Mouse (Mus musculus): ENCODE data around the gene Eln.

Gene Eln

GRCm38 (mm10) chr5:134746890-134747511 lies at the start of gene Eln:
Eln (minus strand) TSS chr5:134747323.
- peak; percentile 62 to 66 for DNase-seq (ENCODE audit: low spot score in 2 of 2)

- DNase-seq (ENCODE audit: low spot score in 2 of 2) = no peak
These were observed 43.2 kb upstream of the Eln start for GRCm38 (mm10) chr5:134790080-134790995.

DNA sequence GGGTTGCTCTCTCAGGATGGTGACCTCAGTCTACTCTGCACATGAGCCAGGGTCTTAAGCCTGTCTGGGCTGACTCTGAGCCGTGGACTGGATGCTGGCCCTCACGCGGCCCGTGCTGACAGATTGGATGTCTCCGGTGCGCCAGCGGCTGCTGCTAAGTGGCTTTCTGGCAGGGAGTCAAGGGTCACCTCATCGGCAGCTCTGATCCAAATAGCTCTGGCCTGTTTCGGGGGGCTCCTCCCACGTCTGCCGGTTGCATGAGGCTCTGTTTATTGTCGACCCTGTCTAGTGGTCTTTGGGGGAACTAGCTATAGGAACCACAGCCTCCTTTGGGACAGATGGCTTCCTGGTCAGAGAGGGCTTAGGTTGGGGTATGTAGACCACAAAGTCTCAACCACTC lies 41.1 kb upstream of the Eln start:
- peak; percentile 29 to 49 for DNase-seq (ENCODE audit: low spot score in 2 of 2)

DNA sequence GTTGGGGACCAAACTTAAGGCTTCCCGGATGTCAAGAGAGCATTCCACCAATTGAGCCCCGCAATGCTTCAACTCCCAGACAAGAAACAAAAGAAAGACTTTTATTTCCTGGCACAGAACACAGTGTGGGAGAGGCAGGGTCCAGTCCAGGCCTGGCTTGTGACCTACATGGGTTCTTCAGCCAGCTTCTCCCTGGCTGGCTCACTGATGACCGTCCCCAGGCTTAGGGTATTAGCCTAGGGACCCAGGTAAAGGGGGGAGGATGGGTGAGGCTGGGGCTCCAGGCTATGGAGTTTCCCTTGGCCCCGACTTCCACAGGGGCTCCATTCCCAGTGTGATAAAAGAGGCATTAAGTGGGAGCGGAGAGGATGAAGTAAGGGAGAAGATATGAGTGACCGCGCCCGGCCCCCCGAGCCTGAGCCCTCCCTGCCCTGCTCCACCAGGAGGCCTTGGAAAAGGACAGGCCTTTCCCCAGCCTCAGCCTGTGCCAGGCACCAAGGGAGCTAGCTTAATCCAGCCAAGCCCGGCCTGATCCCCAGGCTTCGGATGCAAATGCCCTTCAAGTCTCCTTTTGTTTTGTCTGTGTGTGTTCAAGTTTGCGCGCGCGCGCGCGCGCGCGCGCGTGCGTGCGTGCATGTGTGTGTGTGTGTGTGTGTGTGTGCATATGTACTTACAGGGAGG lies 38.7 kb upstream of the Eln start:
- DNase-seq (ENCODE audit: low spot score in 2 of 2) = no peak

- DNase-seq (ENCODE audit: low spot score in 2 of 2) = no peak
These were observed 36.7 kb upstream of the Eln start for GRCm38 (mm10) chr5:134783794-134784193.

- no peak for DNase-seq (ENCODE audit: low spot score in 2 of 2)
These were observed 33.8 kb upstream of the Eln start for GRCm38 (mm10) chr5:134780963-134781362.

- DNase-seq (ENCODE audit: low spot score in 2 of 2) = no peak
These were observed 33.0 kb upstream of the Eln start for GRCm38 (mm10) chr5:134780146-134780545.

GRCm38 (mm10) chr5:134776551-134776950 lies 29.4 kb upstream of the Eln start:
- no peak for DNase-seq (ENCODE audit: low spot score in 2 of 2)

- peak; percentile 53 to 57 for DNase-seq (ENCODE audit: low spot score in 2 of 2)
These were observed 25.4 kb upstream of the Eln start for GRCm38 (mm10) chr5:134772522-134772921.

DNA sequence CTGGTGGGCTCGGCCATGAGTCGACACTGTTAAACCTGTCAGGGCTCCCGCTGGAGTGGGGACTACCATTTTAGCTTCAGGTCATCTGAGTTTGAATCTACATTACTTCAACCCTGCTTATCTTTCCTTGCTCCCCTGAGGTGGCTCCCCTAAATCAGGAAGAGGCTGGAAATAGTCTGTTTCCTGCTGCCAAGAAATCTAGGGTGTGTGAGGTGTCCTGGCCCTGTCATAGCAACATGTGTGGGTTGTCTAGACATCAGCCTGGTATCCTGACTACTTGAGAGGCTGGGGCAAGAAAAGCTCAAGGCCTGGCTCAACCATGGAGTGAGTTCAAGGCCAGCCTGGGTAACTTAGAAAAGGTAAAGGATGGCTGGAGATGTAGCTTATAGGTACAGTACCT lies 24.6 kb upstream of the Eln start:
- peak in 1 of 2 experiments; percentile 12 for DNase-seq (ENCODE audit: low spot score in 2 of 2)

GRCm38 (mm10) chr5:134769181-134769580 lies 22.1 kb upstream of the Eln start:
- peak; percentile 21 to 43 for DNase-seq (ENCODE audit: low spot score in 2 of 2)

- peak in 1 of 2 experiments; percentile 23 for DNase-seq (ENCODE audit: low spot score in 2 of 2)
These were observed 18.3 kb upstream of the Eln start for GRCm38 (mm10) chr5:134765441-134765840.

DNA sequence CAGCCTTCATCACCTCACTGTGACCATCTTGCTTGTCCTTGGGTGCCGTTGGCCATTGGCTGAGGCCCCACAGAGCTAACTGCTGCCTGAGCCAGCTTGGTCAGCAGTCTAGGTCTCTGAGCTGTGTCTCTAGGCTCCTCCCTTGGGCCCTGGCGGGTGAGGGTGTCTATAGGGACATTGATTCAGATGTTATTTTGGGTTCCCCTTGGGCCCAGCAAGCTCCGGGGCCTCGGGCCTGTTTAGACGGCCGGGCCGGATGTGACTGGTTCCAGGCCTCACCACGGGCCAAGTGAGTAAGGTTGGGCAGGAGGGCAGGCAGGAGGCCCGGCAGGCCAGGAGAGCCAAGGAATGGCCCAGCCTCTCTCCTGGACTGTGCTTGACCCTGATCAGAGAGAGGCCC lies 16.2 kb upstream of the Eln start:
- peak; percentile 68 to 74 for DNase-seq (ENCODE audit: low spot score in 2 of 2)

- peak; percentile 38 to 68 for DNase-seq (ENCODE audit: low spot score in 2 of 2)
These were observed 14.4 kb upstream of the Eln start for GRCm38 (mm10) chr5:134761409-134762124.

GRCm38 (mm10) chr5:134756031-134756430 lies 8.9 kb upstream of the Eln start:
- no peak for DNase-seq (ENCODE audit: low spot score in 2 of 2)

GRCm38 (mm10) chr5:134754096-134754495 lies 7.0 kb upstream of the Eln start:
- DNase-seq (ENCODE audit: low spot score in 2 of 2) = no peak

- DNase-seq (ENCODE audit: low spot score in 2 of 2) = no peak
These were observed 3.3 kb upstream of the Eln start for GRCm38 (mm10) chr5:134750469-134750868.

GRCm38 (mm10) chr5:134747947-134748618 lies 960 bp upstream of the Eln start:
- peak; percentile 55 to 79 for DNase-seq (ENCODE audit: low spot score in 2 of 2)

DNA sequence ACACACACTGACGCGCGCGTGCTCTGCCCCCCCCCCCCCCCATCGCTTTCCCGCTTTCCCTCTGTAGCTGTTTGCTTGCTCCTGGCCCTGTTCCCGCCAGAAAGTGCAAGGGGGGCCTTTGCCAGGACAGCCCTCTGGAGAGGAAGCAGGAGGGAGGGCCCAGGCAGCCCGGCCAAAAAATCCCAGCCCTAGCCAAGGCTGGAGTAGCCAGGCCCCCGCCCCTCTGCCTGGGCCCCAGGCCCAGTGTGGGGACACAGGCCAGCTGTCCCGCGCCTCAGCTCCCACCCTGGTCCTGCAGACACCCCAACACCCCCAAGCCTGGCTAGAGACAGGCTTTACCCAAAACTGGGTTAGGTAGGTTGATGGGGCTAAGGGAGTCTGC lies 380 bp upstream of the Eln start:
- peak; percentile 92 to 94 for DNase-seq (ENCODE audit: low spot score in 2 of 2)

- no peak for DNase-seq (ENCODE audit: low spot score in 2 of 2)
These were observed 922 bp downstream of the Eln start for GRCm38 (mm10) chr5:134746201-134746600.

GRCm38 (mm10) chr5:134745801-134746200 lies 1.3 kb downstream of the Eln start:
- no peak for DNase-seq (ENCODE audit: low spot score in 2 of 2)
